Mouse (Mus musculus) heart, embryonic 14.5 days (tissue): ENCODE data around the gene Frmpd4. TPM values are rescaled to one million over a fixed set of nuclear protein-coding genes. Genes with fewer than 3 reads are reported as not detected.

Source experiments
- ATAC-seq: fragments of 200-750 bp; cut with Nextera tagmentation; 2 replicates; pipeline ENCODE4 v1.8.0; 2017; ENCODE audit warnings: low read depth, moderate TSS enrichment; ENCODE audit not compliant: insufficient number of reproducible peaks, insufficient read depth, low FRiP score
- H3K27ac ChIP-seq, 2 experiments: fragments of 200-500 bp in 1 of 2; fragments of 300-500 bp in 1 of 2; sonication (generic) in 1 of 2; replicated peaks in 1 of 2; 2 replicates each; pipeline ENCODE4 v1.5.1; 2012 to 2014; ENCODE audit warnings: low read depth in 2 of 2, low read length in 2 of 2, control low read depth in 1 of 2, mild to moderate bottlenecking in 1 of 2, mixed read lengths in 1 of 2; ENCODE audit not compliant: control insufficient read depth in 1 of 2, insufficient read depth in 1 of 2
- H3K27me3 ChIP-seq: fragments of 300-500 bp; sonication (generic); 2 replicates; pipeline ENCODE4 v1.6.1; 2014; ENCODE audit warnings: mild to moderate bottlenecking, low read length, control low read depth; ENCODE audit not compliant: control insufficient read depth, insufficient read depth
- H3K36me3 ChIP-seq: fragments of 300-500 bp; sonication (generic); 2 replicates; pipeline ENCODE4 v1.6.1; 2014; ENCODE audit warnings: mild to moderate bottlenecking, control low read depth, low read length, mixed read lengths; ENCODE audit not compliant: control insufficient read depth, insufficient read depth
- H3K4me1 ChIP-seq, 2 experiments: fragments of 200-500 bp in 1 of 2; fragments of 300-500 bp in 1 of 2; sonication (generic) in 1 of 2; 2 replicates each; pipeline ENCODE4 v1.6.1; 2012 to 2014; ENCODE audit warnings: low read length in 2 of 2, control low read depth in 1 of 2, mixed read lengths in 1 of 2; ENCODE audit not compliant: control insufficient read depth in 2 of 2, insufficient read depth in 2 of 2
- H3K4me2 ChIP-seq: fragments of 300-500 bp; sonication (generic); 2 replicates; pipeline ENCODE4 v1.6.1; 2014; ENCODE audit warnings: mild to moderate bottlenecking, low read length
- H3K4me3 ChIP-seq, 2 experiments: fragments of 200-500 bp in 1 of 2; fragments of 300-500 bp in 1 of 2; sonication (generic) in 1 of 2; 2 replicates each; pipeline ENCODE4 v1.5.1; 2012 to 2014; ENCODE audit warnings: low read length in 2 of 2, mild to moderate bottlenecking in 2 of 2, control low read depth in 1 of 2, low read depth in 1 of 2, moderate library complexity in 1 of 2; ENCODE audit not compliant: control insufficient read depth in 1 of 2, insufficient read depth in 1 of 2
- H3K9ac ChIP-seq: fragments of 300-500 bp; sonication (generic); 2 replicates; pipeline ENCODE4 v1.6.1; 2014; ENCODE audit warnings: mild to moderate bottlenecking, low read length
- H3K9me3 ChIP-seq: fragments of 300-500 bp; sonication (generic); 2 replicates; pipeline ENCODE4 v1.6.1; 2016; ENCODE audit warnings: low read length, control low read depth; ENCODE audit not compliant: control insufficient read depth
- WGBS: fragments of 180-500 bp; shearing (Covaris S2); extraction: QIAGEN DNeasy Blood & Tissue Kit; methylation state at CpG from one replicate; pipeline ENCODE4 v1.1.7; 2014; 5-methylcytosine and 5-hydroxymethylcytosine counted together
- polyA plus RNA-seq: library from polyadenylated mRNA; unstranded; fragments of >200 nt; fragmentation: Nextera tagmentation; extraction: Ambion mirVana; gene quantifications from 2 replicates; pipeline ENCODE4 v1.2.1, GENCODE M21; 2014

Frmpd4 gene
- polyA plus RNA-seq, 1 experiment from 2014 or later = not detected

DNA sequence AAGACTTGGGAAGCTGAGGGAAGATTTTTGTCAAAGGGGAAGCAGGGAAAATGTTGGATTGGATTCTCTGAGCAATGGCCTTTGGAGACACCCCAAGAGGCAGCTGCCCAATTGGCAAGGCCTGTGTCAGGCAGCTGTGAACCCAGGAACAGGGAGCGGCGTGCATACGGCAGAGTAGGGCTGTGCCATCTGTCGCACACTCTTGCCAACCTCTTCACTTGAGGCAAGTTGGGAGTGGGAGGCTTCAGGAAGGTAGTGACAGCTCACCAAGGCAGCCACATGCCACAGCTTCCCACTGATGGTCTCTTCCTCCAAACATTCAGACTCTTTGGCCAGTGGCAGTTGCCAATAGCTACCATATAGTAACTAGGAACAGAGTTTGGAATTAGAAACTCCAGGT, 147.2 kb downstream of the Frmpd4 start:
- Histone ChIP-seq H3K4me2 (no peak overlapping the region), H3K27ac (no peak overlapping the region), H3K9me3 (no peaks in the 10 kb centered on the region), H3K9ac (no peak overlapping the region), H3K4me3 (no peak overlapping the region), H3K27me3 (no peaks in the 10 kb centered on the region), H3K36me3 (no peaks in the 10 kb centered on the region), H3K4me1 (no peaks in the 10 kb centered on the region)
- ATAC-seq = no peak
- 85% methylated on average over 4 of the region's 4 CpGs for WGBS

GRCm38 (mm10) chrX:168415403-168415802, 161.6 kb downstream of the Frmpd4 start:
- WGBS = 24% methylated on average over 3 of the region's 3 CpGs
- ATAC-seq = no peak

DNA sequence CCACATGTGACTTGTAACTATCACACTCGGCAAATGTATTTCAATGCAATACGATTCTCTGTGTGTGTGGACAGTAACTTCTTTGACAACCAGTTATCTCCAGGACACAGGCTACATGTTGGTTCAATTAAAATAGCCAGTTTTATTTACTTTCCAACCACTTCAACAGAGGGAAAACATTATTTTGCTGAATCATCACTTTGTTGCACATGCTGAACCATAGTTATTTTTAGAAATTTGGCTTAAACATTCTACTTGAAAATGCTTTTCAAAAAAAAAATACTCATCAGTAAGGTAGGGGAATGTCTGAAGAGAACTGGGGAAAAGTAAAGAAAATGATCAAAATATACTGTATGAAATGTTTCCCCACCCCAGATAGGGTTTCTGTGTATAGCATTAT, 173.5 kb downstream of the Frmpd4 start:
- Histone ChIP-seq H3K9me3 (no peaks in the 10 kb centered on the region), H3K27me3 (no peaks in the 10 kb centered on the region), H3K36me3 (no peaks in the 10 kb centered on the region), H3K4me2 (no peak overlapping the region), H3K27ac (no peak overlapping the region), H3K4me3 (no peak overlapping the region), H3K4me1 (no peaks in the 10 kb centered on the region), H3K9ac (no peak overlapping the region)
- 80% methylated on average over 2 of the region's 2 CpGs for WGBS
- no peak for ATAC-seq

More at GRCm38 (mm10) chrX:168415403-168415802, 161.6 kb downstream of the Frmpd4 start:
- Histone ChIP-seq H3K36me3 (no peaks in the 10 kb centered on the region), H3K4me3 (no peak overlapping the region), H3K4me2 (no peak overlapping the region), H3K9ac (no peak overlapping the region), H3K27ac (no peak overlapping the region), H3K9me3 (no peaks in the 10 kb centered on the region), H3K4me1 (no peaks in the 10 kb centered on the region), H3K27me3 (no peaks in the 10 kb centered on the region)

DNA sequence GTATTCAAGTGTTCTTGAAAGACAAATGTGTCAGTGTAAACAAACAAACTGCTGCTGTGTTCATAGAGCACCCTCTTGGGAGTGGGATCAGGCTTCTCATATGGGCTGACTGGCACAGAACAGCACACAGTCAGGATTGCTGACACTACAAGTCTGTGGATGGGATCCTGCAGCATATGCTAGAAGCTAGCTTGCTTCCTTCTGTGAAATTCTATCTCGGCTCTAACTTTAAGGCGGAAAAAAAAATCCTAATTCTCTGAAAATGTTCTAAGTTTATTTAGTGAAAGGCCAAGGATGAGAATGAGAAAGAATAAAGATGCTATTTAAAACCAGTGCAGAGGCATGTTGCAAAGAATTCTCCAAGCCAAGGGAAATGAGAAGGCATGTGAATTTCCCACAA, 226.6 kb downstream of the Frmpd4 start:
- no peak overlapping the region for H3K4me3 ChIP-seq
- H3K4me2 ChIP-seq = no peak overlapping the region
- H3K9ac ChIP-seq = no peak overlapping the region
- H3K9me3 ChIP-seq = no peaks in the 10 kb centered on the region
- 75% methylated on average over 2 of the region's 2 CpGs for WGBS
- no peaks in the 10 kb centered on the region for H3K36me3 ChIP-seq
- no peaks in the 10 kb centered on the region for H3K4me1 ChIP-seq
- no peak overlapping the region for H3K27ac ChIP-seq
- H3K27me3 ChIP-seq = no peaks in the 10 kb centered on the region
- no peak for ATAC-seq

- no peak overlapping the region for H3K9ac ChIP-seq
- H3K9me3 ChIP-seq = no peaks in the 10 kb centered on the region
- H3K36me3 ChIP-seq = no peaks in the 10 kb centered on the region
- H3K27ac ChIP-seq = no peak overlapping the region
- 69% methylated on average over 5 of the region's 5 CpGs for WGBS
- no peaks in the 10 kb centered on the region for H3K4me1 ChIP-seq
- H3K4me3 ChIP-seq = no peak overlapping the region
- H3K4me2 ChIP-seq = no peak overlapping the region
- H3K27me3 ChIP-seq = no peaks in the 10 kb centered on the region
- ATAC-seq = no peak
These were observed 227.5 kb downstream of the Frmpd4 start for GRCm38 (mm10) chrX:168349320-168350225.

- Histone ChIP-seq H3K4me1 (no peaks in the 10 kb centered on the region), H3K9ac (no peak overlapping the region), H3K9me3 (no peaks in the 10 kb centered on the region), H3K27me3 (no peaks in the 10 kb centered on the region), H3K4me3 (no peak overlapping the region), H3K4me2 (no peak overlapping the region), H3K36me3 (no peaks in the 10 kb centered on the region), H3K27ac (no peak overlapping the region)
- ATAC-seq = no peak
These were observed 238.8 kb downstream of the Frmpd4 start for GRCm38 (mm10) chrX:168338212-168338611.

DNA sequence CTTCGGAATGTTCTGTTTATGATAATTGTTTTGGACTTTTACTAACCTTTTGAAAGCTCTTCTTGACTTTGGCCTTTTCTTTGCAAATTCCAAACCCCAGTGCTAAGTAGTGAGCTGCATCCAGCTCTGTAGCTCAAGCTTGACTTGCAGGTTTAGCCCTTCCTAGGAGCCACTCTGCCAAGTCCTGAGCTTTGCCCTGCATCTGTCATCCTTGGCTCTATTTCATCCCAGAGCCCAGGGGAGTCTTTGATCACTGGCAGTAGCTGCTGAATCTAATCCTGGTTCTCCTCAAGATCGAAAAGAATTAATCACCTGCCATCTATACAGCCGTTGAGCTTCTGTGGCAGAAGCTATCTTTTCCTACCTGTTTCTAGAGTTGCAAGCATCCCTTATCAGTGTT, 251.9 kb downstream of the Frmpd4 start:
- no peak overlapping the region for H3K4me3 ChIP-seq
- H3K9me3 ChIP-seq = no peaks in the 10 kb centered on the region
- no peaks in the 10 kb centered on the region for H3K27me3 ChIP-seq
- H3K4me2 ChIP-seq = no peak overlapping the region
- H3K4me1 ChIP-seq = no peaks in the 10 kb centered on the region
- H3K36me3 ChIP-seq = no peaks in the 10 kb centered on the region
- H3K9ac ChIP-seq = no peak overlapping the region
- ATAC-seq = no peak
- 70% methylated on average over 3 of the region's 3 CpGs for WGBS
- H3K27ac ChIP-seq = no peak overlapping the region

- Histone ChIP-seq H3K27ac (no peak overlapping the region), H3K4me2 (no peak overlapping the region), H3K9me3 (no peaks in the 10 kb centered on the region), H3K9ac (no peak overlapping the region), H3K36me3 (no peaks in the 10 kb centered on the region), H3K4me1 (no peaks in the 10 kb centered on the region), H3K27me3 (no peaks in the 10 kb centered on the region), H3K4me3 (no peak overlapping the region)
- 63% methylated on average over 1 of the region's 1 CpGs for WGBS
- no peak for ATAC-seq
These were observed 264.9 kb downstream of the Frmpd4 start for GRCm38 (mm10) chrX:168312158-168312557.
